Mouse (Mus musculus) liver, embryonic 14.5 days (tissue): ENCODE results near the gene Rad51c.

Experiments used
- CTCF ChIP-seq: IDR thresholded peaks from 2 replicates; pipeline ENCODE4 v1.5.1; 2016; ENCODE audit warnings: antibody characterized with exemption, low read depth, control low read depth
- EP300 ChIP-seq: IDR thresholded peaks from 2 replicates; pipeline ENCODE4 v1.6.1; 2016; ENCODE audit warnings: antibody characterized with exemption, low read depth

GRCm38 (mm10) chr11:87357317-87358300 is 47.1 kb downstream of the Rad51c start:
- TF ChIP-seq CTCF (no peak), EP300 (no peak)
